Mouse (Mus musculus) c-Kit-negative CD71-positive TER-119-positive erythroid progenitor cells, embryonic 14.5 days (primary cell): ENCODE measurements around the gene Nkd2.

Experiments
- DNase-seq: peaks from one replicate; pipeline ENCODE4 v3.0.0-alpha.2; 2013; ENCODE audit warnings: low read depth, low spot score

Nkd2 gene

GRCm38 (mm10) chr13:73847465-73847836 lies at the start of gene Nkd2:
TSS of gene Nkd2 (minus strand) at chr13:73847631.
- DNase-seq, result no peak

GRCm38 (mm10) chr13:73892493-73893178 lies 45.2 kb upstream of the Nkd2 start:
- no peak for DNase-seq

GRCm38 (mm10) chr13:73887415-73887874 lies 40.0 kb upstream of the Nkd2 start:
- no peak for DNase-seq

- DNase-seq, result no peak
These were observed 39.2 kb upstream of the Nkd2 start for GRCm38 (mm10) chr13:73886601-73887000.

GRCm38 (mm10) chr13:73886066-73886465 lies 38.6 kb upstream of the Nkd2 start:
- DNase-seq, result no peak

- no peak for DNase-seq
These were observed 38.2 kb upstream of the Nkd2 start for GRCm38 (mm10) chr13:73885656-73886055.

GRCm38 (mm10) chr13:73881347-73881746 lies 33.9 kb upstream of the Nkd2 start:
- DNase-seq, result no peak

- peak; percentile 22 for DNase-seq
These were observed 32.4 kb upstream of the Nkd2 start for GRCm38 (mm10) chr13:73879824-73880223.

- no peak for DNase-seq
These were observed 24.7 kb upstream of the Nkd2 start for GRCm38 (mm10) chr13:73872159-73872558.

GRCm38 (mm10) chr13:73846589-73847464 lies 604 bp downstream of the Nkd2 start:
- DNase-seq, result no peak

GRCm38 (mm10) chr13:73842696-73843095 lies 4.7 kb downstream of the Nkd2 start:
- no peak for DNase-seq

- no peak for DNase-seq
These were observed 7.7 kb downstream of the Nkd2 start for GRCm38 (mm10) chr13:73839740-73840139.

- DNase-seq, result no peak
These were observed 8.3 kb downstream of the Nkd2 start for GRCm38 (mm10) chr13:73839137-73839548.

- DNase-seq, result no peak
These were observed 9.7 kb downstream of the Nkd2 start for GRCm38 (mm10) chr13:73837708-73838107.

GRCm38 (mm10) chr13:73836491-73836890 lies 10.9 kb downstream of the Nkd2 start:
- no peak for DNase-seq

GRCm38 (mm10) chr13:73835791-73836190 lies 11.6 kb downstream of the Nkd2 start:
- no peak for DNase-seq

GRCm38 (mm10) chr13:73833809-73834208 lies 13.6 kb downstream of the Nkd2 start:
- no peak for DNase-seq

GRCm38 (mm10) chr13:73831486-73831885 lies 15.9 kb downstream of the Nkd2 start:
- peak; percentile 31 for DNase-seq

GRCm38 (mm10) chr13:73827243-73827642 lies 20.2 kb downstream of the Nkd2 start:
- DNase-seq, result no peak

- no peak for DNase-seq
These were observed 23.7 kb downstream of the Nkd2 start for GRCm38 (mm10) chr13:73823711-73824110.

- peak; percentile 16 for DNase-seq
These were observed 25.1 kb downstream of the Nkd2 start for GRCm38 (mm10) chr13:73822187-73822800.

GRCm38 (mm10) chr13:73821251-73821650 lies 26.2 kb downstream of the Nkd2 start:
- DNase-seq, result no peak
